Mouse (Mus musculus): ENCODE results near the gene Cpne9.
"Not testable (repeated sequence)": the region's sequence is repeated elsewhere in the genome, so short reads cannot be mapped to it uniquely, and the experiment has no call there.

Gene Cpne9

GRCm38 (mm10) chr6:113292938-113293337 lies 10.8 kb downstream of the Cpne9 start:
- no peak for DNase-seq

- DNase-seq, result no peak
Observed at GRCm38 (mm10) chr6:113296046-113296445, 13.9 kb downstream of the Cpne9 start.

GRCm38 (mm10) chr6:113296639-113297038 lies 14.5 kb downstream of the Cpne9 start:
- DNase-seq, result no peak

- DNase-seq, result no peak
Observed at GRCm38 (mm10) chr6:113301350-113301749, 19.2 kb downstream of the Cpne9 start.

- DNase-seq, result no peak
Observed at GRCm38 (mm10) chr6:113302258-113302657, 20.2 kb downstream of the Cpne9 start.

- DNase-seq, result peak; percentile 100
Observed at GRCm38 (mm10) chr6:113306322-113306985, 24.3 kb downstream of the Cpne9 start.

- DNase-seq, result no peak
Observed at GRCm38 (mm10) chr6:113306986-113307349, 24.9 kb downstream of the Cpne9 start, which contains the start of gene Brpf1. Gene Brpf1, plus strand, starts transcription at chr6:113307137.

- DNase-seq, result peak; percentile 32
Observed at GRCm38 (mm10) chr6:113307481-113308121, 25.5 kb downstream of the Cpne9 start.

- DNase-seq, result no peak
Observed at GRCm38 (mm10) chr6:113308141-113308540, 26.0 kb downstream of the Cpne9 start.

GRCm38 (mm10) chr6:113315972-113316371 lies 33.9 kb downstream of the Cpne9 start:
- no peak for DNase-seq

GRCm38 (mm10) chr6:113326533-113327315 lies 44.6 kb downstream of the Cpne9 start, which contains the start of gene Ogg1:
Gene Ogg1, plus strand, starts transcription at chr6:113326972.
- peak; percentile 98 for DNase-seq

- DNase-seq, result no peak
Observed at GRCm38 (mm10) chr6:113329396-113329795, 47.3 kb downstream of the Cpne9 start.

- no peak for DNase-seq
Observed at GRCm38 (mm10) chr6:113330547-113330946, 48.4 kb downstream of the Cpne9 start.

- no peak for DNase-seq
Observed at GRCm38 (mm10) chr6:113331721-113332120, 49.6 kb downstream of the Cpne9 start.

GRCm38 (mm10) chr6:113332734-113333133 lies 50.6 kb downstream of the Cpne9 start:
- not testable (repeated sequence) for DNase-seq

GRCm38 (mm10) chr6:113333137-113333950 lies 51.2 kb downstream of the Cpne9 start:
- peak; percentile 51 for DNase-seq

GRCm38 (mm10) chr6:113334216-113334615 lies 52.1 kb downstream of the Cpne9 start:
- no peak for DNase-seq

- DNase-seq, result no peak
Observed at GRCm38 (mm10) chr6:113336852-113337620, 54.9 kb downstream of the Cpne9 start.

- DNase-seq, result peak; percentile 27
Observed at GRCm38 (mm10) chr6:113341574-113341973, 59.5 kb downstream of the Cpne9 start.

- DNase-seq, result peak; percentile 29
Observed at GRCm38 (mm10) chr6:113342297-113342696, 60.2 kb downstream of the Cpne9 start.

GRCm38 (mm10) chr6:113343177-113344092 lies 61.3 kb downstream of the Cpne9 start, which contains the start of gene Camk1:
Gene Camk1, minus strand, starts transcription at chr6:113343984.
- DNase-seq, result peak; percentile 80
